Mouse (Mus musculus) gastrocnemius, adult 8-10 months (tissue): ENCODE results near the gene Tmem69. TPM values are rescaled to one million over a fixed set of nuclear protein-coding genes. Genes with fewer than 3 reads are reported as not detected.
A peak's percentile ranks its signal among the peaks of the same experiment; 100 is the strongest.

Experiments
- DNase-seq, 2 experiments: peaks; one replicate each; pipeline ENCODE4 v3.0.0; 2022; ENCODE audit warnings: low spot score in 2 of 2
- total RNA-seq, 4 experiments: library from RNA; stranded (reverse); gene quantifications; 2 replicates each; pipeline ENCODE4 v1.2.4; 2022

Tmem69 gene
- total RNA-seq, result 10 to 100 TPM; 16.7 to 18.7 (median 18.4) TPM

GRCm38 (mm10) chr4:116555413-116556300 is at the start of gene Tmem69:
Gene Tmem69, minus strand, starts transcription at chr4:116555936.
- peak; percentile 41 to 54 for DNase-seq

- DNase-seq, result peak; percentile 74 to 81
Measured at GRCm38 (mm10) chr4:116596978-116597881, 41.5 kb upstream of the Tmem69 start.

- no peak for DNase-seq
Measured at GRCm38 (mm10) chr4:116596379-116596778, 40.6 kb upstream of the Tmem69 start, which contains the start of gene Ccdc17. Gene Ccdc17, plus strand, starts transcription at chr4:116596654.

- no peak for DNase-seq
Measured at GRCm38 (mm10) chr4:116595793-116596192, 40.1 kb upstream of the Tmem69 start.

- no peak for DNase-seq
Measured at GRCm38 (mm10) chr4:116558151-116558882, 2.6 kb upstream of the Tmem69 start.

- DNase-seq, result peak; percentile 97
Measured at GRCm38 (mm10) chr4:116557306-116558121, 1.8 kb upstream of the Tmem69 start, which contains the start of gene Gpbp1l1. Gene Gpbp1l1, plus strand, starts transcription at chr4:116557658.

GRCm38 (mm10) chr4:116556561-116557305 is 997 bp upstream of the Tmem69 start:
- peak; percentile 90 to 92 for DNase-seq

GRCm38 (mm10) chr4:116553035-116553434 is 2.7 kb downstream of the Tmem69 start:
- DNase-seq, result no peak

GRCm38 (mm10) chr4:116550432-116550831 is 5.3 kb downstream of the Tmem69 start:
- DNase-seq, result no peak

- no peak for DNase-seq
Measured at GRCm38 (mm10) chr4:116537737-116538136, 18.0 kb downstream of the Tmem69 start.

GRCm38 (mm10) chr4:116536351-116536750 is 19.4 kb downstream of the Tmem69 start:
- DNase-seq, result no peak

- no peak for DNase-seq
Measured at GRCm38 (mm10) chr4:116531109-116531508, 24.6 kb downstream of the Tmem69 start.

GRCm38 (mm10) chr4:116507425-116508218 is 48.1 kb downstream of the Tmem69 start, which contains the start of gene Ipp:
Gene Ipp, plus strand, starts transcription at chr4:116507549.
- peak; percentile 86 to 91 for DNase-seq

GRCm38 (mm10) chr4:116506886-116507424 is 48.8 kb downstream of the Tmem69 start:
- no peak for DNase-seq
